Mouse (Mus musculus) forebrain, embryonic 14.5 days (tissue): ENCODE data around the gene Sgms1. TPM values are rescaled to one million over a fixed set of nuclear protein-coding genes. Genes with fewer than 3 reads are reported as not detected.

Source experiments
- ATAC-seq: fragments of 200-750 bp; cut with Nextera tagmentation; 2 replicates; pipeline ENCODE4 v1.8.0; 2017; ENCODE audit warnings: mild to moderate bottlenecking, moderate library complexity
- DNase-seq: peaks from one replicate; pipeline ENCODE4 v3.0.0-alpha.2; 2015; ENCODE audit warnings: low spot score
- H3K27ac ChIP-seq: fragments of 300-500 bp; sonication (generic); 2 replicates; pipeline ENCODE4 v1.5.1; 2014; ENCODE audit warnings: low read depth, mild to moderate bottlenecking, control low read depth, low read length, moderate library complexity
- H3K27me3 ChIP-seq: fragments of 300-500 bp; sonication (generic); replicated peaks from 2 replicates; pipeline ENCODE4 v1.6.1; 2014; ENCODE audit warnings: low read length, control low read depth, mixed read lengths; ENCODE audit not compliant: control insufficient read depth, insufficient read depth
- H3K36me3 ChIP-seq: fragments of 300-500 bp; sonication (generic); 2 replicates; pipeline ENCODE4 v1.6.1; 2014; ENCODE audit warnings: low read length, control low read depth; ENCODE audit not compliant: control insufficient read depth, insufficient read depth
- H3K4me1 ChIP-seq: fragments of 300-500 bp; sonication (generic); 2 replicates; pipeline ENCODE4 v1.6.1; 2014; ENCODE audit warnings: antibody characterized with exemption, low read length, control low read depth; ENCODE audit not compliant: control insufficient read depth, insufficient read depth
- H3K4me2 ChIP-seq: fragments of 300-500 bp; sonication (generic); 2 replicates; pipeline ENCODE4 v1.6.1; 2014; ENCODE audit warnings: mild to moderate bottlenecking, control low read depth, low read length
- H3K4me3 ChIP-seq: fragments of 300-500 bp; sonication (generic); 2 replicates; pipeline ENCODE4 v1.5.1; 2014; ENCODE audit warnings: low read depth, low read length, control low read depth
- H3K9ac ChIP-seq: fragments of 300-500 bp; sonication (generic); 2 replicates; pipeline ENCODE4 v1.6.1; 2014; ENCODE audit warnings: mild to moderate bottlenecking, low read length, control low read depth, moderate library complexity
- H3K9me3 ChIP-seq: fragments of 300-500 bp; sonication (generic); replicated peaks from 2 replicates; pipeline ENCODE4 v1.6.1; 2016; ENCODE audit warnings: low read length, control low read depth, mixed read lengths; ENCODE audit not compliant: control insufficient read depth
- WGBS: fragments of 180-500 bp; shearing (Covaris S2); extraction: QIAGEN DNeasy Blood & Tissue Kit; methylation state at CpG from one replicate; pipeline ENCODE4 v1.1.7; 2014; 5-methylcytosine and 5-hydroxymethylcytosine counted together
- polyA plus RNA-seq: library from polyadenylated mRNA; unstranded; fragments of >200 nt; fragmentation: Nextera tagmentation; extraction: Ambion mirVana; gene quantifications from 2 replicates; pipeline ENCODE4 v1.2.1, GENCODE M21; 2014

The Sgms1 gene
- polyA plus RNA-seq, 1 experiment from 2014 or later: 5.9 TPM

- Histone ChIP-seq H3K9me3 (no peaks in the 10 kb centered on the region), H3K27ac (no peak overlapping the region), H3K4me2 (no peak overlapping the region), H3K9ac (no peak overlapping the region), H3K27me3 (no peaks in the 10 kb centered on the region), H3K36me3 (no peaks in the 10 kb centered on the region), H3K4me1 (no peaks in the 10 kb centered on the region), H3K4me3 (no peak overlapping the region)
- no peak for DNase-seq
- WGBS: 88% methylated on average over 3 of the region's 3 CpGs
- no peak for ATAC-seq
Observed at GRCm38 (mm10) chr19:32191596-32191995, 197.9 kb downstream of the Sgms1 start.

GRCm38 (mm10) chr19:32189961-32190360, 199.6 kb downstream of the Sgms1 start:
- Histone ChIP-seq H3K9ac (no peak overlapping the region), H3K27ac (no peak overlapping the region), H3K4me2 (no peak overlapping the region), H3K4me1 (no peaks in the 10 kb centered on the region), H3K9me3 (no peaks in the 10 kb centered on the region), H3K4me3 (no peak overlapping the region), H3K36me3 (no peaks in the 10 kb centered on the region), H3K27me3 (no peaks in the 10 kb centered on the region)
- no peak for DNase-seq
- WGBS: 93% methylated on average over 6 of the region's 6 CpGs
- ATAC-seq: no peak

DNA sequence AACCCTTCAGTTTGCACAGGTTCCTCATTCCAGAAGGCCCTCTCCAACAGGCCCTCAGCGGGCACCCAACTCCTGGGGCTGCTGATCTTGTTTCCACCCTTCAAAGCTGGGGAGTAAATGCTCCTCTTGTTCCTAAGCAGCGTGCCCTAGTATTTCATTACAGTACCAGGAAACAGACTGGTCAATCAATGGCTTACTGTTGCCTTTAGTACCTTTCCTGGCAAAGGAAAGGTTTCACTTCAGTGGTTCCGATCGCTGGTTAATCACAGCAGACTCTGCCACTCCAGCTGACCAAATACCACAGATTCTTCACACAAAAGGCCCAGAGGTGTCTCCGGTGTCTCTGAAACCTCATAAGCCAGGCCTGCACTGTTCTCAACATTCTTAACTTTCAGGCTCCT, 200.5 kb downstream of the Sgms1 start:
- H3K4me3 ChIP-seq: no peak overlapping the region
- no peak overlapping the region for H3K9ac ChIP-seq
- H3K36me3 ChIP-seq: no peaks in the 10 kb centered on the region
- no peaks in the 10 kb centered on the region for H3K9me3 ChIP-seq
- no peak overlapping the region for H3K27ac ChIP-seq
- no peaks in the 10 kb centered on the region for H3K27me3 ChIP-seq
- ATAC-seq (no peak), DNase-seq (no peak)
- H3K4me1 ChIP-seq: no peaks in the 10 kb centered on the region
- H3K4me2 ChIP-seq: no peak overlapping the region
- WGBS: 75% methylated on average over 5 of the region's 5 CpGs

DNA sequence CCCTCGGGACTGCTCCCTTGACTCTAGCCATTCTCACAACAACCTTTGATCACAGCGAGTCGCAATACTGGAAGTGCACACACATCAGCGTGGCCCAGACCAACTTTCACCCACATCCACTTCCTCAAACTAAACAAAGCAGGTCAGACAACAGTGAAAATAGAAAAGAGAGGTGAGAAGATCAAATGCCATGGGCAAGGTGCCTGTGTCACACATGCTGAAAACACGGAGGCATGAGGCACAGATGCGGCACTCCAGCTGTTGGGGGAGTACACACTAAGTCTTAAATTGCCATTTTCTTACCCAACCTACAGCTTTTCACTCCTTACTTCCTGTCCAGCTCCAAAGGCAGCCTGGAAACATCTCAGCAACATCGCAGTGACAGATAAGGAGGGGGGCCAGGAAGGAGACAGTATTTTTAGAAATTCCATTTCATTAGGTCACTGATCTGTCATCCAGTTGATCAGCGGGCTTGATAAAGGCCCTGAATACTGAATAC, 202.9 kb downstream of the Sgms1 start:
- H3K27me3 ChIP-seq: no peaks in the 10 kb centered on the region
- H3K36me3 ChIP-seq: no peaks in the 10 kb centered on the region
- ATAC-seq: no peak
- H3K9me3 ChIP-seq: no peaks in the 10 kb centered on the region
- H3K9ac ChIP-seq: no peak overlapping the region
- H3K4me1 ChIP-seq: no peaks in the 10 kb centered on the region
- H3K4me2 ChIP-seq: no peak overlapping the region
- no peak for DNase-seq
- H3K27ac ChIP-seq: no peak overlapping the region
- no peak overlapping the region for H3K4me3 ChIP-seq
- 92% methylated on average over 8 of the region's 8 CpGs for WGBS

- Histone ChIP-seq H3K4me3 (no peak overlapping the region), H3K4me1 (no peaks in the 10 kb centered on the region), H3K27me3 (no peaks in the 10 kb centered on the region), H3K9me3 (no peaks in the 10 kb centered on the region), H3K4me2 (no peak overlapping the region), H3K36me3 (no peaks in the 10 kb centered on the region), H3K9ac (no peak overlapping the region), H3K27ac (no peak overlapping the region)
- no peak for DNase-seq
- 93% methylated on average over 4 of the region's 4 CpGs for WGBS
- ATAC-seq: no peak
Observed at GRCm38 (mm10) chr19:32183005-32183404, 206.5 kb downstream of the Sgms1 start.

DNA sequence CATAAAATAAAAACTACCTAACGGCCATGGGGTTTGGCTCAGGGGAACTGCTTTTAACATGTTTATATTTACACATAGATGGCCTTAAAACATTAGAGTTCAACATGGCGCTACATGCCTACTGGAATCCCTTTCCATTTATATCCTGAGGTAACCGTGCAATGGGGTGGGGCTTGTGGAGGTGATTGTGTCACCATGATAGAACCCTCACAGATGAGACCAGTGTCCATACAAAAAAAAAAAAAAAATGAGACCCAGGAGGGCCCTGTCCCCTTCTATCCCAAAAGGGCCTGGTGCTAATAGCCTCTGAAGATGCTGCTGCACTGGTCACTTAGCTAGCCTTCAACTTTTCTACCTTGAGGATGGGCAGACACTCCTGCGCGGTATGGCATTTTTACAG, 207.0 kb downstream of the Sgms1 start:
- Histone ChIP-seq H3K4me2 (no peak overlapping the region), H3K9ac (no peak overlapping the region), H3K4me3 (no peak overlapping the region), H3K36me3 (no peaks in the 10 kb centered on the region), H3K27ac (no peak overlapping the region), H3K9me3 (no peaks in the 10 kb centered on the region), H3K4me1 (no peaks in the 10 kb centered on the region), H3K27me3 (no peaks in the 10 kb centered on the region)
- WGBS: 91% methylated on average over 5 of the region's 5 CpGs
- no peak for ATAC-seq
- no peak for DNase-seq

- ATAC-seq: no peak
- H3K36me3 ChIP-seq: no peaks in the 10 kb centered on the region
- no peaks in the 10 kb centered on the region for H3K9me3 ChIP-seq
- H3K4me2 ChIP-seq: no peak overlapping the region
- no peak overlapping the region for H3K9ac ChIP-seq
- no peaks in the 10 kb centered on the region for H3K27me3 ChIP-seq
- 91% methylated on average over 12 of the region's 12 CpGs for WGBS
- no peak overlapping the region for H3K4me3 ChIP-seq
- DNase-seq: no peak
- no peaks in the 10 kb centered on the region for H3K4me1 ChIP-seq
- no peak overlapping the region for H3K27ac ChIP-seq
Observed at GRCm38 (mm10) chr19:32181721-32182394, 207.7 kb downstream of the Sgms1 start.

GRCm38 (mm10) chr19:32180756-32181674, 208.5 kb downstream of the Sgms1 start:
- Histone ChIP-seq H3K4me1 (no peaks in the 10 kb centered on the region), H3K9ac (no peak overlapping the region), H3K4me3 (no peak overlapping the region), H3K27me3 (no peaks in the 10 kb centered on the region), H3K9me3 (no peaks in the 10 kb centered on the region), H3K4me2 (no peak overlapping the region), H3K36me3 (no peaks in the 10 kb centered on the region), H3K27ac (no peak overlapping the region)
- DNase-seq (no peak), ATAC-seq (no peak)
- WGBS: 89% methylated on average over 14 of the region's 14 CpGs

DNA sequence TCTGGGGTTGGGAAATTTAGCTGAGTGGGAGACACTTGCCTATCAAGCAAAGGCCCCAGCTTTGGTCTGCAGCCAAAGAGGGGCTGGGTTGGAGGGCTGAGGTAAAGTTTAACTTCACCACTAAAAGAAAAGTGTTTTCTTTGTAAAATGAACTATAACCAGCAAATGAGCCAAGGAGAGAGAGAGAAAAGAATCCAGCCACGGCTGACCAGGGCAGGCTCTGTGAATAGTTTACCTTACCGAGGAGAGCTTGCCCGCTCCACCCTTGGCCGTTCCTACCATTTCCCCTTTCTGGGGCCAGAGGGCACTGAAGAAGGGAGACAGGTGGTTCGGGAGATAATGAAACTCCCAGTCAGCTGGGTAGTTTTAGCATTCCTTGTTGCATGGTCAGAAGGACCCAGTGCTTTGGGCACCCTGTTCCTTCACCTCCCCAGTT, 209.5 kb downstream of the Sgms1 start:
- Histone ChIP-seq H3K36me3 (no peaks in the 10 kb centered on the region), H3K9me3 (no peaks in the 10 kb centered on the region), H3K27me3 (no peaks in the 10 kb centered on the region), H3K4me1 (no peaks in the 10 kb centered on the region), H3K27ac (no peak overlapping the region), H3K4me3 (no peak overlapping the region), H3K4me2 (no peak overlapping the region), H3K9ac (no peak overlapping the region)
- ATAC-seq: no peak
- DNase-seq: no peak
- 89% methylated on average over 5 of the region's 5 CpGs for WGBS
